Mouse (Mus musculus): ENCODE measurements around the gene Xpc. TPM values are rescaled to one million over a fixed set of nuclear protein-coding genes. Genes with fewer than 3 reads are reported as not detected.
"Not testable (repeated sequence)": the region's sequence is repeated elsewhere in the genome, so short reads cannot be mapped to it uniquely, and the experiment has no call there.

Gene Xpc
- polyA plus RNA-seq, 1 experiment, result 15.5 TPM

- not testable (repeated sequence) for H3K27ac ChIP-seq (replicated peaks; ENCODE audit: low read depth, low read length); H3K4me3 ChIP-seq (ENCODE audit: insufficient read depth, low read depth, low read length); H3K4me1 ChIP-seq (ENCODE audit: control insufficient read depth, insufficient read depth, insufficient read length, low read length)
These were observed 44.3 kb downstream of the Xpc start for GRCm38 (mm10) chr6:91471427-91471826.

DNA sequence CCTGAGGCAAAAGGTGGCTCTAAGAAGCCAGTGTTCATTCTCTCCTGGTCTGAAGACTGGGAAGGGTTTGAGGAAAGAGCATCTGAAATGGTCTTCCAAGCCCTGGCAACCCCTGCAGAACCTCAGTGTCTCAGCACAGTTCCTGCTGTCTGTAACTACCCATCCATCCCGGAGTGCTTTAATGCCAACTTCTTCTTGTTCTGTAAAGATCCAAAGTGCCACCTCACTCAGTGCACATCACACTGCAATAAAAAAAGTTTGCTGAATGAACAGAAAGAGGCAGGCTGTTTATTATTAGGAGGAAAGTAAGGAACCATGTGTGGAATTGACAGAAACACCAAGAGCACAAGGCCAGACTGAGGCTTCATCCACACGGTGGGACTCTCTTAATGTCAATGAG lies 45.0 kb downstream of the Xpc start:
- Histone ChIP-seq H3K4me1 (ENCODE audit: control insufficient read depth, insufficient read depth, insufficient read length, low read length) (peaks cover 8% of the 10 kb centered on the region; the same call in 1 of the 2 replicates), H3K4me3 (ENCODE audit: insufficient read depth, low read depth, low read length) (no peak overlapping the region), H3K27ac (replicated peaks; ENCODE audit: low read depth, low read length) (no peak overlapping the region)

- Histone ChIP-seq H3K4me3 (ENCODE audit: insufficient read depth, low read depth, low read length) (no peak overlapping the region), H3K27ac (replicated peaks; ENCODE audit: low read depth, low read length) (no peak overlapping the region), H3K4me1 (ENCODE audit: control insufficient read depth, insufficient read depth, insufficient read length, low read length) (peaks cover 2% of the 10 kb centered on the region; the same call in 1 of the 2 replicates)
These were observed 48.6 kb downstream of the Xpc start for GRCm38 (mm10) chr6:91467106-91467505.

- no peaks in the 10 kb centered on the region for H3K4me1 ChIP-seq (ENCODE audit: control insufficient read depth, insufficient read depth, insufficient read length, low read length)
- no peak overlapping the region for H3K4me3 ChIP-seq (ENCODE audit: insufficient read depth, low read depth, low read length)
- H3K27ac ChIP-seq (replicated peaks; ENCODE audit: low read depth, low read length), result no peak overlapping the region
These were observed 49.9 kb downstream of the Xpc start for GRCm38 (mm10) chr6:91465756-91466155.

DNA sequence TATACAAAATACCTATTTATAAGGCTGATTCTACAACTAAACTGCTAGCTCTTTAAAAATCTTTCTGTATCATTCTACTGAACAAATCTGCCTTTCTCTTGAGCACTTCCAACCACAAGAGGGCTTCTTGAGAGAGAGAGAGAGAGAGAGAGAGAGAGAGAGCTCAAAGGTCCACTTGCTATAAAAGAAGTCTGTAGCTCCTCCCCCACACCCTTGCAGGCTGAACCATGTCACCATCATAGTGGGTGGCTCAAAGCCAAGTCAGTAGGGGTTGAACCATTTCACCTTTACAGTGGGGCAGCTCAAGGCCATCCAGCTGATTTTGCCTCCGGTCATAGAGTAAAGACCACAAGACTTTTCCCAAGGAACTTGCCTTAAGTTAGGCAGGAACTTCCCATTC lies 56.2 kb downstream of the Xpc start:
- H3K27ac ChIP-seq (replicated peaks; ENCODE audit: low read depth, low read length), result no peak overlapping the region
- H3K4me3 ChIP-seq (ENCODE audit: insufficient read depth, low read depth, low read length), result no peak overlapping the region
- H3K4me1 ChIP-seq (ENCODE audit: control insufficient read depth, insufficient read depth, insufficient read length, low read length), result no peaks in the 10 kb centered on the region

DNA sequence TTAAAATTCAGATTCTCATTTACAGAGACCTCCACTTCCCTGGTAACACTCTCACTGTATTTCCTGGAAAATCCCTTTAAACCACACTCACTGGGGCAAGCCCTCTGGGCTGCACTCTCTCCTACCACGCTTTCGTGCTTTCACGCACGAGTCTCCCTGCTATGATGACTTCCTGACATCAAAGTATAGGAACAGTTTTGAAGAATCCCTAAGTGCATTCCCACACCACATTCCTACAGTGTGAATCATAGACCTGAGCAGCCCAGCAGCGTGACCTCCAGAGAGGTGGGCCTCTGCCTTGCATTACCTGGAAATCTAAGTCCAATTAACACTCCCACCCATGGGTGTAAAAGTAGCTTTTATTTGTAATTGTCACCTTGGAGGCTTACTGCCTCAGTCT lies 61.1 kb downstream of the Xpc start:
- Histone ChIP-seq H3K4me1 (ENCODE audit: control insufficient read depth, insufficient read depth, insufficient read length, low read length) (no peaks in the 10 kb centered on the region), H3K4me3 (ENCODE audit: insufficient read depth, low read depth, low read length) (no peak overlapping the region), H3K27ac (replicated peaks; ENCODE audit: low read depth, low read length) (no peak overlapping the region)

- no peaks in the 10 kb centered on the region for H3K4me1 ChIP-seq (ENCODE audit: control insufficient read depth, insufficient read depth, insufficient read length, low read length)
These were observed 63.6 kb downstream of the Xpc start for GRCm38 (mm10) chr6:91452056-91452455.

GRCm38 (mm10) chr6:91449472-91450225 lies 66.0 kb downstream of the Xpc start:
- H3K4me1 ChIP-seq (ENCODE audit: control insufficient read depth, insufficient read depth, insufficient read length, low read length), result no peaks in the 10 kb centered on the region
- H3K4me3 ChIP-seq (ENCODE audit: insufficient read depth, low read depth, low read length), result no peak overlapping the region
- no peak overlapping the region for H3K27ac ChIP-seq (replicated peaks; ENCODE audit: low read depth, low read length)

More at GRCm38 (mm10) chr6:91452056-91452455, 63.6 kb downstream of the Xpc start:
- Histone ChIP-seq H3K4me3 (ENCODE audit: insufficient read depth, low read depth, low read length) (no peak overlapping the region), H3K27ac (replicated peaks; ENCODE audit: low read depth, low read length) (no peak overlapping the region)

DNA sequence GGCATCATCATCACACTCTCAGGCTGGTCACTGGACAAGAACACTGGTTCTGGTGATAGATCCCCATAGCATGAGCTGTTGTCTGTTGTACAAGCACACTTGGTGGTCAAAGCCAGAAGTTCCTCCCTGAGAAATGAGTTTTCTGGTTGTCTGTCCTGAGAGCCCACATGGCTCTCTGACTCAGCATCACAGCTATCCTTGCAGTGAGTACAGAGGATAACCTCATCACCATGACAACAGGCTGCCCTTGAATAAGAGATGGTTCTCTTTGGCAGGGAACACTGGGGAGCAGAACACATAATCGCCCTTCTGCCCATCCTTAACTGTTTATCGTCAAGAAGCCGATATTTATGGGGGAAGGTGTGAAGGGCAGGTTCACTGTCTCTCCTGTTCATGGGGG lies 70.4 kb downstream of the Xpc start:
- Histone ChIP-seq H3K4me3 (ENCODE audit: insufficient read depth, low read depth, low read length) (no peak overlapping the region), H3K27ac (replicated peaks; ENCODE audit: low read depth, low read length) (no peak overlapping the region), H3K4me1 (ENCODE audit: control insufficient read depth, insufficient read depth, insufficient read length, low read length) (peaks cover 4% of the 10 kb centered on the region)

- H3K27ac ChIP-seq (replicated peaks; ENCODE audit: low read depth, low read length), result peak overlapping the region; percentile 68
- H3K4me3 ChIP-seq (ENCODE audit: insufficient read depth, low read depth, low read length), result peak overlapping the region; percentile 77
- peaks cover 4% of the 10 kb centered on the region for H3K4me1 ChIP-seq (ENCODE audit: control insufficient read depth, insufficient read depth, insufficient read length, low read length)
These were observed 74.5 kb downstream of the Xpc start for GRCm38 (mm10) chr6:91441145-91441662.

DNA sequence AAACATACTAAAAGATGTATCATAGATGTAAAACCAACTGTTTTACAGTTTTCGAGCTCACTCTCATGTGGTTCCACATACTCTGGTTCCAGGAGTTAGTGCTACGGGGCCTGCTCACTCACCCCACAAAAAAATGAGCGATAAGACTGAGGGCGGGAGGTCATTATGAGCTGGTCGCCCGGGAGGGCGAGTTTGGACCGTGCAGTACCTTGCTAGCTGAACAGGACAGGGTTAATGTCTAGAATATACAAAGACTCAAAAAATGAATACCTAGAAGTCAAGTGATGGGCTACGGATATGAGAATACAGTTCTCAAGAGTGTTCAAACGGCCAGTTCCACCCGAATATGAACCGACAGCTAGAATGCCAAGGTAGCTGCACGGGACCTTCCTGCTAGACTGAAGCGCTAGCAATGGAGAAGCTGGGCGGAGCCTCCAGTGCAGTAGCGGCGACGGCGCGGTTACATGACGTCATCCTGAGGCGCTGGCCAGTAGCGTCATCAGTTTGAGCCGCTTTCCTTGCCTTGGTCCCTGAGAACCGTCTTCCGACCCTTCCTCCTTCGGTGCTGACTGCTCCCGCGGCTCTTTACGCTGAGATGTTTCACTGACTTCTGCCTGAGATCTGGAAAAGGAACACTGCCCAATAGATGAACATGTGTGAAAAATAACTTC lies 75.1 kb downstream of the Xpc start:
- H3K27ac ChIP-seq (replicated peaks; ENCODE audit: low read depth, low read length), result peak overlapping the region; percentile 68
- H3K4me1 ChIP-seq (ENCODE audit: control insufficient read depth, insufficient read depth, insufficient read length, low read length), result peaks cover 4% of the 10 kb centered on the region
- peak overlapping the region; percentile 77 for H3K4me3 ChIP-seq (ENCODE audit: insufficient read depth, low read depth, low read length)

Other genes with a start within 250 kb of the Xpc start
- gene Wnt7a, start 104.5 kb downstream of the Xpc start, polyA plus RNA-seq (2012; ENCODE audit: insufficient read depth, insufficient read length, missing spikeins), result not detected in 2 replicates
- gene Chchd4, start 42.3 kb downstream of the Xpc start, polyA plus RNA-seq (2012; ENCODE audit: insufficient read depth, insufficient read length, missing spikeins), result 15.7 and 19.6 TPM in 2 replicates
- 33.9 and 34.2 TPM in 2 replicates for gene Tmem43, start 42.2 kb downstream of the Xpc start, polyA plus RNA-seq (2012; ENCODE audit: insufficient read depth, insufficient read length, missing spikeins)
- gene Lsm3, start within 50 bp of the Xpc start, polyA plus RNA-seq (2012; ENCODE audit: insufficient read depth, insufficient read length, missing spikeins), result 50.9 and 64.4 TPM in 2 replicates
- 33.0 and 38.9 TPM in 2 replicates for gene Slc6a6, start 168.2 kb upstream of the Xpc start, polyA plus RNA-seq (2012; ENCODE audit: insufficient read depth, insufficient read length, missing spikeins)